Mouse (Mus musculus) megakaryocyte, embryonic 14.5 days (primary cell): ENCODE results near the gene Sgce.

Source experiments
- FLI1 ChIP-seq: IDR thresholded peaks from 2 replicates; pipeline ENCODE4 v1.6.1; 2012; ENCODE audit warnings: low read length, inconsistent platforms, mixed read lengths
- GATA1 ChIP-seq: IDR thresholded peaks from 3 replicates; pipeline ENCODE4 v1.6.1; 2012; ENCODE audit warnings: mixed read lengths, low read length, inconsistent platforms, borderline replicate concordance

GRCm38 (mm10) chr6:4722142-4722541, 24.9 kb downstream of the Sgce start:
- TF ChIP-seq GATA1 (no peak), FLI1 (no peak)
